Mouse (Mus musculus): Measurements from ENCODE around the gene Klk12.
A peak's percentile ranks its signal among the peaks of the same experiment; 100 is the strongest.

Klk12 gene

GRCm38 (mm10) chr7:43796355-43796754 lies 27.7 kb downstream of the Klk12 start:
- no peak for DNase-seq (ENCODE audit: low spot score in 2 of 2)

GRCm38 (mm10) chr7:43797333-43797769 lies 28.7 kb downstream of the Klk12 start, which contains the start of gene Klk8:
Klk8 (plus strand) TSS chr7:43797577.
- peak in 1 of 2 experiments; percentile 40 for DNase-seq (ENCODE audit: low spot score in 2 of 2)

- no peak for DNase-seq (ENCODE audit: low spot score in 2 of 2)
Observed at GRCm38 (mm10) chr7:43797844-43798462, 29.3 kb downstream of the Klk12 start.

DNA sequence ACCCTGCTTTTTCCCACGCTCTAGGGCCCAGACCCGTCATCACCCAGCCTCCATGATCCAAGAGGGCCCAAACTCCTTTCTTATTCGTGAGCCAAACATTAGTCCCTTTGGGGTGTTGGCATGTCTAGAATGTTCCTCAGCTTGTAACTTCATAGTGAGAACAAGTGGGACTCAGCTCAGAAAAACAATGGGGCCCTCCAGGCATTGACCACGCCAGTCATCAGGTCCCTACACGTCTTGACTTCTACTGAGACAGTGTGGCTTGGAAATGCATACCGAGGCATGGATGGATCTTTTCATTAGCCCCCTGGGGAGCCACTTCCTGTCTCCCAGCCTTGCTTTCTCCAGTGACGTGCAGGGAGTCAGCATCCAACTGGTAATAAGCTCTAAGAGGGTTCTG lies 31.2 kb downstream of the Klk12 start:
- DNase-seq (ENCODE audit: low spot score in 2 of 2): no peak

DNA sequence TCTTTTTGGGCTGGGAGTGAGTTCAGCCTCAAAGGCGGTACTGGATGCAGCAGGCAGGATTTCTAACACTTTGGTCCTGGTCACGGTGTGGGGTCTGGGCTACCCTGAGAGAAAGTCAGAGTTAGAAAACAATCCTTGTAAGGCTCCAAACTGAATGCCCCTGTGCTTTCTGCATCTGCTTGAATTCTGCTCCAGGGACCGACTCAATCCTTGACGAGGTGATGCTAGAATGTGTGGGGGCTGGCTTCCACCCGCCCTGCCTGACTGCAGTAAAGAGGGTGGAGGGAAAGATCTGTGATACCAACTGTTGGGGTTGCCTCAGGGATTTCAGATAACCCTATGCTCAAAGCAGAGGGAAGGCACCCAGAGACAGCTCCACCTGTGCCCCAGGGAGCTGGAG lies 42.3 kb downstream of the Klk12 start, which contains the start of gene Klk7:
Gene Klk7, plus strand, starts transcription at position 301 of the 400 bp plus-strand sequence.
- DNase-seq (ENCODE audit: low spot score in 2 of 2): no peak

GRCm38 (mm10) chr7:43815211-43815610 lies 46.5 kb downstream of the Klk12 start:
- DNase-seq (ENCODE audit: low spot score in 2 of 2): no peak

- DNase-seq (ENCODE audit: low spot score in 2 of 2): no peak
Observed at GRCm38 (mm10) chr7:43816746-43817145, 48.0 kb downstream of the Klk12 start.

GRCm38 (mm10) chr7:43821581-43821980 lies 52.9 kb downstream of the Klk12 start:
- no peak for DNase-seq (ENCODE audit: low spot score in 2 of 2)

Data from right cerebral cortex, postnatal 10 days (tissue).